Mouse (Mus musculus) liver, adult 2 months (tissue): ENCODE data around the gene Stk36.

Experiments
- CTCF ChIP-seq: fragments of 200-500 bp; IDR thresholded peaks from 2 replicates; pipeline ENCODE4 v1.5.1; 2011; ENCODE audit warnings: low read depth, low read length, control low read depth
- POLR2A ChIP-seq: fragments of 200-500 bp; IDR thresholded peaks from 2 replicates; pipeline ENCODE4 v1.6.1; 2011; ENCODE audit warnings: low read length, control low read depth; ENCODE audit not compliant: insufficient read depth; ENCODE audit errors: extremely low read depth

DNA sequence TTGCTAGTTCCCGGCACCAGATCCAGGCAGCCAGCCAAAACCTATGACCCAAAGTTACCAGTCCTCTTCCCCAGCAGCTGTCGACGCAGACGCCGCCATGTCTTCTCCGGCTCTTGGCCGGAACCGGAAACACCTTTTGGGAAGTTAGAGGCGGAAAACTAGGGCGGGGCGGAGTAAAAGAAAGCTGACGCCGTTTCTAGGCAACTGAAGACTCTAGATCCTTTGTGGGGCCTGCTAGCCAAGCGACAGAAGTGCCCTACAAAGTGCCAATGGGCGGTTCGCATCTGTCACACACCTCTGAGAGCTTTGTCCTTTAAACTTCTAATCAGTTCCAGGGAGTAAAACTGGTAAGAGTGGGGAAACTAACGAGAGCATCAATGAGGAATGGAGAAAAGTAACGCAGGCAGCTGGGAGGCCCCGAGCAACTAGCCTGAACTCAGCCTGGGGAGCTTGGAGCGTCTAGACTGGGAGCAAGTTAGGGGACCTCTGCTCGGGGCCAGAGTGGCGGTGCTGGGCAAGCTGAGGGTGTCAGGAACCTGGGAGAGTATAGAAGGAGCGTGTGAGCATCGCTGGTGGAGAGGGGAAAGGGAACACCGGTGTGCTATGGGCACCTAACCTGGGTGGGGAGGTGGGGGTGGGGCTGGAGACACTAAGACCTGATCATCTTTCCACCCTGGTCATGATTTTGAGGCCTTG lies at the start of gene Stk36, which contains the start of gene Rnf25:
- TF ChIP-seq CTCF (no peak), POLR2A (peak; percentile 90)
